Mouse (Mus musculus): ENCODE data around the gene Matn3. TPM values are rescaled to one million over a fixed set of nuclear protein-coding genes. Genes with fewer than 3 reads are reported as not detected.
A peak's percentile ranks its signal among the peaks of the same experiment; 100 is the strongest.

Gene Matn3
- total and polyA plus RNA-seq, 3 experiments, result 0.05 TPM; not detected in 2

DNA sequence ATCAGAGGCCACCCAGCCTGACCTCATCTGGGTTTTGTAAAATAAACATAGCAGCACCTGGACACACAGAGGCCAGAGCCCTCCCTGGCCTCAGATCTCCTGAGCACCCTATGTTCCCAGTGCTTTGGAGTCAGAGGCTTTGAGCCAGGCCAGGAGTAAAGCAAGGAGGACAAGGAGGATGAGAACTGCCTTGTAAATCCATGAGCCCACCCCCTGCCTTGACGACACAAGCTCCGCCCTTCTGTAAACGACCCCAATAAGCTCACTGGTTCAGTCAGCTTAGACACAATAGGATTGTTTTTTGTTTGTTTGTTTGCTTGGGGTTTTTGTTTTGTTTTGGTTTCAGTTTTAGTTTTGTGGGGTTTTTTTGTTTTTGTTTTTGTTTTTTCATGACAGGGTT lies 45.2 kb upstream of the Matn3 start:
- no peak for ATAC-seq (ENCODE audit: extremely low read depth, insufficient number of reproducible peaks, low FRiP score, poor library complexity, severe bottlenecking)
- no peaks in the 10 kb centered on the region for H3K36me3 ChIP-seq (replicated peaks)
- TF ChIP-seq GATA2 (IDR thresholded peaks at IDR 0.05; ENCODE audit: borderline replicate concordance, low read depth, low read length) (no peak), TAL1 (conservative IDR thresholded peaks at IDR 0.05; ENCODE audit: low read depth, low read length) (no peak)
- DNase-seq (ENCODE audit: low spot score), result no peak
- H3K4me3 ChIP-seq (ENCODE audit: low read depth, low read length), result no peak overlapping the region
- no peaks in the 10 kb centered on the region for H3K4me1 ChIP-seq (ENCODE audit: insufficient read depth, low read depth, low read length)
- H3K9me3 ChIP-seq (replicated peaks), result no peaks in the 10 kb centered on the region
- peaks cover 8% of the 10 kb centered on the region for H3K27me3 ChIP-seq (ENCODE audit: insufficient read depth, low read length)

DNA sequence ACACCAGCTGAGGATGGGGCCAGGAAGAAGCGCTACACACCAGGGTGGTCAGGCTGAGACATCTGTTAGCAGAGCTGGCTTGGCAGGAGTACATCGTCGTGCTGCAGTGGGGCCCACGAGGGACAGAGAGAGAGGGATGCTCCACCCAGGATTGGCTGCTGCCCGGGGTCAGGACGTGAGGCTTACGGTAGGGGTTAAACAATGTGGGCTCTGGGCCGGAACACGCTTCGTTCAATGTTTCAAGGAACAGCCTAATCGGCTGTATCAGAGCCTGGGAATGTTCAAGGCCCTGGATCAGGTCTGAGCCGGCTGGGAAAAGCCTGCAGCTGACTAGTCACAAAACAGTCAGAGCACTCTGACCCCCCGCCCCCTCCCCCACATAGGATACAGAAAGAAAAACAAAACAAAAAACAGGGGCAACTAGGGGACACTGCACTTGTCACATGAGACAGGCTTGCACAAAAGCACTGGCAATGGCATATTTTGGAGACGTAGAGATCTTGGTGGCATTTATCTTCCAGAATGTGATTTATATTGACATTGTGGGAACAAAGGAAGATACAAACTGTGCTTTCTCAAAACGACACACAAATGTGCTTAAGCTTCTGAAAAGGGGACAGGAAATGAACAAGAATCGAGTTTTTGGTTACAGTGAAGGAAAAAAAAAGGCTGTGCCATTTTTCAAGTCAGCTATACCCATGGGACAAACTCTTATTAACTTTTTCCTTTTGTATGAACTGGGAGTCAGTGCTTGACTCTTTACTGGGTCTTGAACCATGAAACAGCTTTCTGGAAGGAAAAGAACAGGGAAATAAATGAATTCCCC lies 34.7 kb upstream of the Matn3 start:
- Histone ChIP-seq H3K4me3 (ENCODE audit: low read depth, low read length) (no peak overlapping the region), H3K27me3 (ENCODE audit: insufficient read depth, low read length) (peaks cover 17% of the 10 kb centered on the region), H3K9me3 (replicated peaks) (no peaks in the 10 kb centered on the region), H3K4me1 (ENCODE audit: insufficient read depth, low read depth, low read length) (peaks cover 3% of the 10 kb centered on the region; the same call in 1 of the 2 replicates), H3K36me3 (replicated peaks) (no peaks in the 10 kb centered on the region)
- DNase-seq (ENCODE audit: low spot score) (no peak), ATAC-seq (ENCODE audit: extremely low read depth, insufficient number of reproducible peaks, low FRiP score, poor library complexity, severe bottlenecking) (no peak)
- TF ChIP-seq GATA1 (IDR thresholded peaks at IDR 0.05; ENCODE audit: borderline replicate concordance, low read length), result no peak
- no peak for TF ChIP-seq TAL1 (conservative IDR thresholded peaks at IDR 0.05; ENCODE audit: low read depth, low read length)
- no peak for TF ChIP-seq GATA2 (IDR thresholded peaks at IDR 0.05; ENCODE audit: borderline replicate concordance, low read depth, low read length)
- no peak for TF ChIP-seq POLR2AphosphoS5 (IDR thresholded peaks at IDR 0.05; ENCODE audit: insufficient replicate concordance, low read depth, low read length)
- TF ChIP-seq CTCF (IDR thresholded peaks at IDR 0.05; ENCODE audit: low read depth, low read length), result no peak

DNA sequence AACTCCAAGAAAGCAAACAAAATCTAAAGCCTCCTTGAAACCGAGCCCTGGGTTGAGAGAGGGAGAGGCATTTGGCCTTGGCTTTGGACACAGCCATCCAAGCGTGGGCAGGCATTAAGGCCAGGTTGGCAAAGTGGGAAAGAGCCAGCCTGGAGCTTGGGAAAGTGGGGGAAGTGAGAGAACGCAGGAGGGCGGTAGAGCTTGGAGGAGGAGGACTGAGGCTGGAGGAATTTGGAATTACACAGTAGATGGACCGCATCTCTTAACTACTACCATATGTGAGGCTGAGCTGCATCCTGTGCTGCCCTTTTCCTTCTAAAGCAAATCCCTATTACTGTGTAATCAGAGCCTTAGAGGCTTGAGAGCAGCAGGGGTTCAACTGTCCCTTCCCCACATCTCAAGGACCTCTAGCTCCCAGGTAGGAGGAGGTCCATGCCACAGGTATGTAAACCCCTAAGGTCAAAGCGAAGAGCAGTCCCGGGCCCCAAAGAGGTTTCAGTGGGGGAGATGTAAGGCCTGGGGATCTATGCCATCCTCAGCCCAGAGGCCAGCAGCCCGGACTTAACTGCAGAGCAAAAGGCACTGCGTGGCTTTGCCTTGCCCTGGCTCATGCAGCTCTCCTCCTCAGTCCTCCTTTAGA lies 33.9 kb upstream of the Matn3 start:
- DNase-seq (ENCODE audit: low spot score) (no peak), ATAC-seq (ENCODE audit: extremely low read depth, insufficient number of reproducible peaks, low FRiP score, poor library complexity, severe bottlenecking) (no peak)
- H3K4me3 ChIP-seq (ENCODE audit: low read depth, low read length), result no peak overlapping the region
- TF ChIP-seq GATA2 (IDR thresholded peaks at IDR 0.05; ENCODE audit: borderline replicate concordance, low read depth, low read length), result no peak
- TF ChIP-seq POLR2AphosphoS5 (IDR thresholded peaks at IDR 0.05; ENCODE audit: insufficient replicate concordance, low read depth, low read length), result no peak
- TF ChIP-seq TAL1 (conservative IDR thresholded peaks at IDR 0.05; ENCODE audit: low read depth, low read length), result no peak
- TF ChIP-seq CTCF (IDR thresholded peaks at IDR 0.05; ENCODE audit: low read depth, low read length), result no peak
- TF ChIP-seq GATA1 (IDR thresholded peaks at IDR 0.05; ENCODE audit: borderline replicate concordance, low read length), result no peak
- H3K27me3 ChIP-seq (ENCODE audit: insufficient read depth, low read length), result peaks cover 13% of the 10 kb centered on the region
- H3K9me3 ChIP-seq (replicated peaks), result no peaks in the 10 kb centered on the region
- peaks cover 3% of the 10 kb centered on the region; the same call in 1 of the 2 replicates for H3K4me1 ChIP-seq (ENCODE audit: insufficient read depth, low read depth, low read length)
- no peaks in the 10 kb centered on the region for H3K36me3 ChIP-seq (replicated peaks)

DNA sequence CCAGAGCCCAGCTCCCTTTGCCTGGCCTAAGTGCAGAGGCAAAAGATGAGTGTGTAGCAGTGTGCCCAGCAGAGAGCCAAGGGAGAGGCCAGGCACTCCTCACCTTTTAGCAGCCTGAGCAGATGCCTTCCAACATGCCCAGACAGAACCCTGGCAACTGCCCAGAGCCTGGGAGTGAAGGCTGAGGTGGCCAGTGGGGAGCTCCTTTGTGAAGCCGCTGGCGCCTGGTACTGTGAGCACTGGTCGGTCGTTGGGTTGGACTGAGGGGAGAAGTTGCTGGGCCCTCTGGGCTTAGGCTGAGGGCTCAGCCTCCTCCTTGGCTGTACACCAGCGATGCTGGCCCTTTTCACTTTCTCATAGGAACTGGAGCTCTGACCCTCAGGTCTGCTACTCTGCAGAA lies 31.4 kb upstream of the Matn3 start:
- DNase-seq (ENCODE audit: low spot score) (no peak), ATAC-seq (ENCODE audit: extremely low read depth, insufficient number of reproducible peaks, low FRiP score, poor library complexity, severe bottlenecking) (no peak)
- no peak for TF ChIP-seq GATA1 (IDR thresholded peaks at IDR 0.05; ENCODE audit: borderline replicate concordance, low read length)
- peaks cover 5% of the 10 kb centered on the region for H3K4me1 ChIP-seq (ENCODE audit: insufficient read depth, low read depth, low read length)
- no peaks in the 10 kb centered on the region for H3K36me3 ChIP-seq (replicated peaks)
- H3K27me3 ChIP-seq (ENCODE audit: insufficient read depth, low read length), result peaks cover 13% of the 10 kb centered on the region
- H3K4me3 ChIP-seq (ENCODE audit: low read depth, low read length), result no peak overlapping the region
- H3K9me3 ChIP-seq (replicated peaks), result no peaks in the 10 kb centered on the region

DNA sequence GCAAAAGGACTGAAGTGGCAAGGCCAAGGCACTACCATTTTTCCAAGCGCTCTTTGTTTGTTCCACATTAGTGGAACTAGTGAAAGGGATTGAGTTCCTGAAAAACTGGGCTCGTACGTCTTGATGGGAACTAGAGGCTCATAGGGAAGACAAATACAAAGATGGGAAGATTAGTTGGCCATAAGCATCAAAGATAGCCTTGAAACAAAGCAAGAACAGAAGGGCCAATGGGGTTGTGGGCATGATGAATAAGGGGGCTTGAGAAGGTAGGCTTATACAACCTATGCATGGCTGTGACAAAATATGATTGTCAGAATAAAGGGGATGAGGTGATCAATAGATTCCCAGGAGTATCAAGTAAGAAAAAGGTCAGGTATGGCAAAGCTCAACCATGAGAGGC lies 28.5 kb upstream of the Matn3 start:
- Histone ChIP-seq H3K4me1 (ENCODE audit: insufficient read depth, low read depth, low read length) (peaks cover 18% of the 10 kb centered on the region), H3K27me3 (ENCODE audit: insufficient read depth, low read length) (peaks cover 1% of the 10 kb centered on the region; the same call in 1 of the 2 replicates), H3K9me3 (replicated peaks) (no peaks in the 10 kb centered on the region), H3K4me3 (ENCODE audit: low read depth, low read length) (no peak overlapping the region), H3K36me3 (replicated peaks) (peaks cover 1% of the 10 kb centered on the region)
- ATAC-seq (ENCODE audit: extremely low read depth, insufficient number of reproducible peaks, low FRiP score, poor library complexity, severe bottlenecking) (no peak), DNase-seq (ENCODE audit: low spot score) (no peak)
- no peak for TF ChIP-seq GATA2 (IDR thresholded peaks at IDR 0.05; ENCODE audit: borderline replicate concordance, low read depth, low read length)
- TF ChIP-seq POLR2AphosphoS5 (IDR thresholded peaks at IDR 0.05; ENCODE audit: insufficient replicate concordance, low read depth, low read length), result no peak
- TF ChIP-seq CTCF (IDR thresholded peaks at IDR 0.05; ENCODE audit: low read depth, low read length), result no peak
- TF ChIP-seq TAL1 (conservative IDR thresholded peaks at IDR 0.05; ENCODE audit: low read depth, low read length), result no peak

DNA sequence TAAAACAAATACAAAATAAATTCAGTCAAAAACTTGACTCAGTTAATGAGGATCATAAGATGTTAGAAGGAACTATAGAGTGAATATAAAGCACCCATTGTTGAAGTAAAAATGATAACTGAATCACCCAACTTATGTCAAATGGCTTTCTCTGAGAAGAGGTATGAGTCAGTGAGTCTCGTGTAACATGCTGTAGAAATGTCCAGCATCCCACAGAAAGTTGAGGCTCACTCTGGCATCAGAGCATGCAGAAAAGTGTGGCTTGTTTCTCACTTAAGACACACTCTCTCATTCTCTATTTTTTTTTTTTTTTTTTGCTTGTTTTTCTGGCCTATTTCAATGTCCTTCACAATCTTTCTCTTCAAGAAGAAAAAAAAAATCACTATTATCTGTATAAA lies 26.7 kb upstream of the Matn3 start:
- DNase-seq (ENCODE audit: low spot score) (no peak), ATAC-seq (ENCODE audit: extremely low read depth, insufficient number of reproducible peaks, low FRiP score, poor library complexity, severe bottlenecking) (no peak)
- Histone ChIP-seq H3K9me3 (replicated peaks) (no peaks in the 10 kb centered on the region), H3K27me3 (ENCODE audit: insufficient read depth, low read length) (no peaks in the 10 kb centered on the region), H3K4me3 (ENCODE audit: low read depth, low read length) (peak overlapping the region; percentile 76), H3K36me3 (replicated peaks) (peaks cover 17% of the 10 kb centered on the region), H3K4me1 (ENCODE audit: insufficient read depth, low read depth, low read length) (peaks cover 25% of the 10 kb centered on the region)
- no peak for TF ChIP-seq GATA2 (IDR thresholded peaks at IDR 0.05; ENCODE audit: borderline replicate concordance, low read depth, low read length)
- no peak for TF ChIP-seq TAL1 (conservative IDR thresholded peaks at IDR 0.05; ENCODE audit: low read depth, low read length)
- no peak for TF ChIP-seq GATA1 (IDR thresholded peaks at IDR 0.05; ENCODE audit: borderline replicate concordance, low read length)
- no peak for TF ChIP-seq POLR2AphosphoS5 (IDR thresholded peaks at IDR 0.05; ENCODE audit: insufficient replicate concordance, low read depth, low read length)
- TF ChIP-seq CTCF (IDR thresholded peaks at IDR 0.05; ENCODE audit: low read depth, low read length), result no peak
